Mouse (Mus musculus) small intestine, adult 2 months (tissue): ENCODE measurements around the gene Rhobtb3. TPM values are rescaled to one million over a fixed set of nuclear protein-coding genes. Genes with fewer than 3 reads are reported as not detected.
A peak's percentile ranks its signal among the peaks of the same experiment; 100 is the strongest.
"Not testable (repeated sequence)": the region's sequence is repeated elsewhere in the genome, so short reads cannot be mapped to it uniquely, and the experiment has no call there.

Experiments used
- H3K27ac ChIP-seq: fragments of 200-500 bp; 2 replicates; pipeline ENCODE4 v1.5.1; 2012; ENCODE audit warnings: low read depth, low read length, control low read depth, inconsistent platforms; ENCODE audit not compliant: insufficient read depth
- H3K27me3 ChIP-seq: fragments of 200-500 bp; 2 replicates; pipeline ENCODE4 v1.6.1; 2012; ENCODE audit warnings: mild to moderate bottlenecking, moderate library complexity, low read length, inconsistent platforms; ENCODE audit not compliant: control insufficient read depth, insufficient read depth
- H3K36me3 ChIP-seq: fragments of 200-500 bp; 2 replicates; pipeline ENCODE4 v1.6.1; 2012; ENCODE audit warnings: mild to moderate bottlenecking, low read length, control low read depth, inconsistent platforms; ENCODE audit not compliant: control insufficient read depth, insufficient read depth
- H3K4me1 ChIP-seq: fragments of 200-500 bp; 2 replicates; pipeline ENCODE4 v1.6.1; 2012; ENCODE audit warnings: low read length, inconsistent platforms, mixed read lengths; ENCODE audit not compliant: control insufficient read depth, insufficient read depth, insufficient read length
- H3K4me3 ChIP-seq: fragments of 200-500 bp; 2 replicates; pipeline ENCODE4 v1.5.1; 2012; ENCODE audit warnings: low read depth, mild to moderate bottlenecking, control low read depth, inconsistent platforms, low read length, moderate library complexity
- CTCF ChIP-seq: fragments of 200-500 bp; IDR thresholded peaks from 2 replicates; pipeline ENCODE4 v1.5.1; 2012; ENCODE audit warnings: low read depth, mild to moderate bottlenecking, control low read depth, inconsistent platforms, low read length, moderate library complexity, mixed read lengths; ENCODE audit not compliant: insufficient replicate concordance, insufficient read length; ENCODE audit errors: extremely low read depth
- POLR2A ChIP-seq: fragments of 200-500 bp; IDR thresholded peaks from 2 replicates; pipeline ENCODE4 v1.6.1; 2012; ENCODE audit warnings: low read depth, mild to moderate bottlenecking, control low read depth, inconsistent platforms, low read length, moderate library complexity
- WGBS: fragments of 180-500 bp; shearing (Covaris S2); methylation state at CpG from one replicate; pipeline ENCODE4 v1.1.7; 2018; 5-methylcytosine and 5-hydroxymethylcytosine counted together
- polyA plus RNA-seq: library from polyadenylated mRNA; depleted of rRNA; stranded (reverse); fragments of >200 nt; gene quantifications from 2 replicates; pipeline ENCODE4 v1.2.3, GENCODE M21; 2012

The Rhobtb3 gene
- polyA plus RNA-seq, 1 experiment, result 3.9 TPM

DNA sequence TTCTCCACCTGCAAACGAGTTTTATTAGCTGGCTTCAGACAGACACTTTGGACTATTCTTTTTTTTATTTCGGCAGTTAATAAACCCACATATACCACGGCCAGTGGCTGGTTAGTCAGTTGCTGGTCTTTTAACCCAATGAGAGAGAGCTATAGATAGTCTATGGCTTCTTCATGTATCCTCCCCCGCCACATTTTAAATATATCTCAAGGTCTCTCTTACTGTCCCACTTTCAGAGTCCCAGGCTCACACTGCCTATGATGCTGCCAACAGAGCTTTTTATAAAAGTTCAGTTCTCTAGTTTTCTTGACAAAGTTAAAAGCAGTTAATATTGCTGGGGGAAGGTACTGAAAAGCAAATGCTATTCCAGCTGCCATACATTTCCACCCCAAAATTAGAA lies 51.9 kb downstream of the Rhobtb3 start:
- Histone ChIP-seq H3K27me3 (no peaks in the 10 kb centered on the region), H3K4me1 (no peaks in the 10 kb centered on the region), H3K27ac (no peak overlapping the region), H3K36me3 (no peaks in the 10 kb centered on the region), H3K4me3 (no peak overlapping the region)
- no peak for TF ChIP-seq POLR2A
- no peak for TF ChIP-seq CTCF
- 83% methylated on average over 4 of the region's 4 CpGs for WGBS

- Histone ChIP-seq H3K27ac (no peak overlapping the region), H3K4me3 (no peak overlapping the region), H3K27me3 (no peaks in the 10 kb centered on the region), H3K36me3 (no peaks in the 10 kb centered on the region), H3K4me1 (no peaks in the 10 kb centered on the region)
- WGBS, result 67% methylated on average over 3 of the region's 3 CpGs
- TF ChIP-seq CTCF, result no peak
- TF ChIP-seq POLR2A, result no peak
Observed at GRCm38 (mm10) chr13:75883792-75884191, 59.9 kb downstream of the Rhobtb3 start.

GRCm38 (mm10) chr13:75880501-75880900 lies 63.2 kb downstream of the Rhobtb3 start:
- Histone ChIP-seq H3K4me3 (no peak overlapping the region), H3K4me1 (peaks cover 4% of the 10 kb centered on the region; the same call in 1 of the 2 replicates), H3K27ac (no peak overlapping the region), H3K36me3 (no peaks in the 10 kb centered on the region), H3K27me3 (no peaks in the 10 kb centered on the region)
- TF ChIP-seq CTCF (no peak), POLR2A (no peak)
- 95% methylated on average over 2 of the region's 2 CpGs for WGBS

DNA sequence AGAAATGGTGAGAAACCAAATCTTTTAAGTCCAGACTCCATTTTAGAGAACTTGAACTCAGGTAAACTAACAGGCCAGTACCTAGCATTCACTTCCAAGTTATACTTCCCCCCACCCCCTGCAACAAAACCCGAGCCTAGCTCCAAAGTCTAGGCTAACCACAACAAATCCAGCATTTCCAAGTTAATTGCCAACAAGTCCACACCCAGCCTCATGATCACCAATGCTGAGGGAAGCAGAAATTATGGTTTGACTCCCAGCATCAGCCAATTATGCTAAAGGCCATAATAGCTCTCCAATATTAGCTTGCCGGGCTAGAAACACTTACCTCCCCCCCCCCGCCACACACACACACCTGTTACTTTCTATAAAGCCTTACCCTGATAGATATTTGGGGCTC lies 64.0 kb downstream of the Rhobtb3 start:
- H3K27me3 ChIP-seq, result no peaks in the 10 kb centered on the region
- H3K27ac ChIP-seq, result no peak overlapping the region
- TF ChIP-seq POLR2A (no peak), CTCF (no peak)
- H3K36me3 ChIP-seq, result no peaks in the 10 kb centered on the region
- no peak overlapping the region for H3K4me3 ChIP-seq
- WGBS, result 60% methylated on average over 3 of the region's 3 CpGs
- peaks cover 8% of the 10 kb centered on the region for H3K4me1 ChIP-seq

DNA sequence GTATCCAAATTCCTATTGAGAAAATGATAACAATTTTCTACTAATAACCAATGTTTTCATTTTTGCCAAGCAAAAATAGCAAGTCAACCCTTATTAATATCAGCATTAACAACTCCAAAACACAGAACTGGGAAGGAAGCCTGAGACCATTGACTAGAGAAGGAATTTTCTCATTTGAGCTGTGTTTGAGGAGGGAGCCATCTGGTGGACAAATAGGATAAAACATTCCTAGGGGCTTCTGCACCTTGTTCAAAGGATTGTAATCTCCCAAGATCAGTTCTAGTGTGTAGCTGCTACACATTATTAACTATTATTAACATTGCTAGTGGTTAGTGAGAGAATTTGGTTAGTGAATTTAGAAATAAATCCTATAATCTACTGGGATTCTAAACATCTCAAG lies 65.8 kb downstream of the Rhobtb3 start:
- Histone ChIP-seq H3K27ac (no peak overlapping the region), H3K4me3 (no peak overlapping the region), H3K27me3 (no peaks in the 10 kb centered on the region), H3K4me1 (peaks cover 17% of the 10 kb centered on the region), H3K36me3 (no peaks in the 10 kb centered on the region)
- TF ChIP-seq POLR2A (no peak), CTCF (no peak)

DNA sequence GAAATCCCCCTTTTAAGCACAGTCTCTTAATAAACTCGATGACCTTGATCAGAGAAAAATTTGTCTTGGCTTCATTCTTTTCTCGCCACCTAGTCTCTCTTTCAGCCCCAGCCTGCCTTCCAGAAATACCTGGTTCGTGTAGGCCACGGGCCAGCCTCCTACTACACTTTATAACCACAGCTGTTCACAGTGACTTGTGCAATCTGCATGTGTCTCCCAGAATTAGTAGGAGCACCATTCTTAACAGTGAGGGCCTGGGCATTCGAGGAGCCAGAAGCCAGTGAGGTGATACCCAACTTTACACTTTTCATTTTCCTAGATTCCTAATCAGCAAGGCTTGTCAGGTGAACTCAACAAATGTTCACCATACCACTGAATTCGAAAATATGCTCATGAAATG lies 67.1 kb downstream of the Rhobtb3 start:
- 60% methylated on average over 6 of the region's 6 CpGs for WGBS
- 0 out of 2 replicates have a peak, but pooled peaks cover 2% of the 10 kb centered on the region for H3K36me3 ChIP-seq
- no peak overlapping the region for H3K4me3 ChIP-seq
- no peak overlapping the region for H3K27ac ChIP-seq
- H3K27me3 ChIP-seq, result no peaks in the 10 kb centered on the region
- peaks cover 19% of the 10 kb centered on the region for H3K4me1 ChIP-seq
- TF ChIP-seq CTCF (no peak), POLR2A (no peak)

DNA sequence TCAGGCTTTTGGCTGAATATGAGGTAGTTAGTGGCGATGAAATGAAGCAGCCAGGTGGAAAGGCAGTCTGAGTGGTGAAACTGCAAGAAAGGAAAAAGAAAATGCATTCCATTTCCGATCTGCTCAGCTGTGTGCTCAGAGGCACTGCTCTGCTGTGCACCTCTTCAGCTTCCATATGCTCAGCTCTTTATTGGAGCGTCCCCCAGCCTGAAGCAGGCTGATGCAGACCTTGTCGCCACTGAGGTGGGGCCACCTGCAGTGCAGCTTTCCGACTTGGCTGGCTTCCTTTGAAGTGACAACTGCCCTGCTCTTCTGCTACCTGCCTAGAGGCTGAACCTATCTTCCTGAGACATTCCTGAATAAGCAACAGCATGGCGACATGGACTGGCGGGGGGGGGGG lies 67.5 kb downstream of the Rhobtb3 start:
- not testable (repeated sequence) for H3K36me3 ChIP-seq, H3K27me3 ChIP-seq, H3K27ac ChIP-seq, H3K4me3 ChIP-seq
- WGBS, result 63% methylated on average over 7 of the region's 7 CpGs
- H3K4me1 ChIP-seq, result peaks cover 19% of the 10 kb centered on the region

- no peaks in the 10 kb centered on the region for H3K27me3 ChIP-seq
- H3K27ac ChIP-seq, result peak overlapping the region; percentile 84
- H3K36me3 ChIP-seq, result 0 out of 2 replicates have a peak, but pooled peaks cover 4% of the 10 kb centered on the region
- H3K4me1 ChIP-seq, result peaks cover 19% of the 10 kb centered on the region
- WGBS, result 25% methylated on average over 4 of the region's 4 CpGs
- H3K4me3 ChIP-seq, result no peak overlapping the region
- TF ChIP-seq CTCF, result no peak
- TF ChIP-seq POLR2A, result no peak
Observed at GRCm38 (mm10) chr13:75874608-75875376, 68.9 kb downstream of the Rhobtb3 start.
